Mouse (Mus musculus) olfactory bulb, adult 2 months (tissue): ENCODE results near the gene Tenm4.

Source experiments
- CTCF ChIP-seq: fragments of 200-500 bp; IDR thresholded peaks from 2 replicates; pipeline ENCODE4 v1.5.1; 2012; ENCODE audit warnings: low read depth, mild to moderate bottlenecking, low read length, moderate library complexity; ENCODE audit not compliant: insufficient read depth
- POLR2A ChIP-seq: fragments of 200-500 bp; IDR thresholded peaks from 2 replicates; pipeline ENCODE4 v1.6.1; 2012; ENCODE audit warnings: mild to moderate bottlenecking, low read depth, low read length, moderate library complexity; ENCODE audit not compliant: insufficient read depth

DNA sequence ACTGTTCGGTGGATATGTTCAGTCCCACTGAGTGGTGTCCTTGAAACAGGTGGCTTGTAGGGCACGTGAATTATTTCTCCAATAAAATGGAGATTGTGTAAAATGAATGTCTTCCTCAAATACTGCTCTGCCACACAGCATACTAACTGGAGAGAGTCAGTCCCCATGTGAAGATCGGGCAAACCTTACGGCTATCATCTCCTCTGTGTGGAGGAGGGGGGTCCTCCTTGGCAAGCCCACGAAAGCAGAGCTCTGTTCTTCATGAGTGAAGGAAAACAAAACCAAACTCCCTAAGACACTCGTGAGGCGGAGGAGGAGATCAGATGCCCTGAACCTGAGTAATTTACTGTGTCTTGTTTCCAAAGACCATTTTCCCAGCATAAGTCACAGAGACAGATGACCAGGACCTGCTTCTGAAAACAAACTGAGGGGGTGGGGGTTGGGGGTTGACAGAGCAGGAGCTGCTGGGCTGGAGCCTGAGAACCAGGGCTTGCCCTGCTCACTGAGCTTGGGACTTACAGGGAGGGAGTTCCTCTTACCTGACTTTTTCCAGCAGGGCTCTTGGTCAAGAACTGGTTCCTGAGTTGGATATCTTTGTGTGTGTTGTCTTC is 464.9 kb downstream of the Tenm4 start:
- TF ChIP-seq POLR2A (no peak), CTCF (no peak)
